Mouse (Mus musculus) thymus, adult 2 months (tissue): Measurements from ENCODE around the gene Samd4b. TPM values are rescaled to one million over a fixed set of nuclear protein-coding genes. Genes with fewer than 3 reads are reported as not detected.

ENCODE experiments used
- DNase-seq: peaks from one replicate; pipeline ENCODE4 v3.0.0; 2021
- H3K27ac ChIP-seq: fragments of 200-500 bp; 2 replicates; pipeline ENCODE4 v1.5.1; 2012; ENCODE audit warnings: low read length, control low read depth; ENCODE audit not compliant: control insufficient read depth, insufficient read depth
- H3K27me3 ChIP-seq: fragments of 200-500 bp; 2 replicates; pipeline ENCODE4 v1.6.1; 2012; ENCODE audit warnings: mild to moderate bottlenecking, low read length, moderate library complexity, mixed read lengths; ENCODE audit not compliant: control insufficient read depth, insufficient read depth
- H3K36me3 ChIP-seq: fragments of 200-500 bp; 2 replicates; pipeline ENCODE4 v1.6.1; 2012; ENCODE audit warnings: mild to moderate bottlenecking, low read length, moderate library complexity; ENCODE audit not compliant: control insufficient read depth, insufficient read depth
- H3K4me1 ChIP-seq: fragments of 200-500 bp; replicated peaks from 2 replicates; pipeline ENCODE4 v1.6.1; 2012; ENCODE audit warnings: low read length; ENCODE audit not compliant: control insufficient read depth, insufficient read depth
- H3K4me3 ChIP-seq: fragments of 200-500 bp; 2 replicates; pipeline ENCODE4 v1.5.1; 2012; ENCODE audit warnings: mild to moderate bottlenecking, low read length, control low read depth, moderate library complexity; ENCODE audit not compliant: control insufficient read depth, insufficient read depth
- CTCF ChIP-seq: fragments of 200-500 bp; IDR thresholded peaks from 2 replicates; pipeline ENCODE4 v1.5.1; 2012; ENCODE audit warnings: mild to moderate bottlenecking, control low read depth, low read length, moderate library complexity, borderline replicate concordance; ENCODE audit not compliant: control insufficient read depth, poor library complexity, insufficient read depth; ENCODE audit errors: extremely low read depth
- POLR2A ChIP-seq: fragments of 200-500 bp; IDR thresholded peaks from 2 replicates; pipeline ENCODE4 v1.6.1; 2012; ENCODE audit warnings: mild to moderate bottlenecking, low read length, control low read depth, moderate library complexity; ENCODE audit not compliant: control insufficient read depth, poor library complexity, insufficient read depth; ENCODE audit errors: extremely low read depth
- WGBS: fragments of 180-500 bp; shearing (Covaris S2); methylation state at CpG from one replicate; pipeline ENCODE4 v1.1.7; 2018; 5-methylcytosine and 5-hydroxymethylcytosine counted together
- polyA plus RNA-seq: library from polyadenylated mRNA; depleted of rRNA; stranded (reverse); fragments of >200 nt; gene quantifications from 2 replicates; pipeline ENCODE4 v1.2.3, GENCODE M21; 2012; rRNA removed

The Samd4b gene
- polyA plus RNA-seq, 1 experiment: 118 TPM

DNA sequence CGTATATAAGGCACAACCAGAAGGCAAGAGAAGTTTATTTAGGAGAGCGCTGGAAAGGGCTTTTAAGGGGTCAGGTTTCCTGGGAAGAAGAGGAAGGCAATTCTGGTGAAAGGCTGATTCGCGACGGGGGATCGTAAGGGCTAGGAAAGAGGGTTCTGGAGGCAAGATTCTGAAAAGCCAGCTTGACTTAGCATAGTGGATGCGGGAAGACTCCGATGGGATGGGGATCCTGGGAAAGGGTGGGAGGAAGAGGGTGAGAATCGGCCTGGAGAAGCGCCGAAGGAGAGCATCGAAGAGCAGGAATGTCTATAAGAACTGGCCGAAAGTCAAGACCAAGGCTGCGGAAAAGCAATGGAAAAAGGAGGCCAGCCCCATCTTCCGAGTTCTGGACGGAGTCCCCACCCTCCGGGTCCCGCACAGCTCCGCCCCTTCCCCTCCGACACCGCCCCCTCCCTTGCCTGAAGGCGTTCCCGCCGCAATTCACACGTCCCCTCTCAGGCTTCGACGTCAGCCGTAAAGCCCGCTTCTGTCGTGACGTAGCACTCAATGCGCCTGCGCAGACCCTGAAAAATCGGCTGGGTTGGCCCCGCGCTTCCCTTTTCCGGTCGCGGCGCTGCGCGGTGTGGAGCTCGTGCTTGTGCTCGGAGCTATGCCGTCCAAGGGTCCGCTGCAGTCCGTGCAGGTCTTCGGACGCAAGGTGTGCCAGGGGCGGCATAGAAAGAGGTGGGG is 247.6 kb downstream of the Samd4b start, which contains the start of gene Rps16:
Gene Rps16, plus strand, starts transcription at position 498 of the 729 bp plus-strand sequence.
- Histone ChIP-seq H3K4me3 (peak within 1 kb of the TSS; percentile 79), H3K4me1 (peaks cover 14% of the 10 kb centered on the region), H3K36me3 (peaks cover 12% of the 10 kb centered on the region), H3K27me3 (no peaks in the 10 kb centered on the region), H3K27ac (peak within 1 kb of the TSS; percentile 41; the same call in 1 of the 2 replicates)
- TF ChIP-seq CTCF (0 out of 2 replicates have a peak, but pooled peaks have one; percentile 31), POLR2A (peak; percentile 32)
- 2% methylated on average over 50 of the region's 50 CpGs for WGBS
- DNase-seq: peak; percentile 99

Other genes with a start within 250 kb of the Samd4b start
- gene Rps16, start 247.5 kb downstream of the Samd4b start, polyA plus RNA-seq: 1,733 and 1,891 TPM in 2 replicates
- 187 and 211 TPM in 2 replicates for gene Plekhg2, start 225.5 kb downstream of the Samd4b start, polyA plus RNA-seq
- gene Zfp36, start 217.9 kb downstream of the Samd4b start, polyA plus RNA-seq: 152 and 159 TPM in 2 replicates
- gene Med29, start 205.4 kb downstream of the Samd4b start, polyA plus RNA-seq: 56.0 and 65.3 TPM in 2 replicates
- gene Paf1, start 205.2 kb downstream of the Samd4b start, polyA plus RNA-seq: 146 and 182 TPM in 2 replicates
- 180 and 194 TPM in 2 replicates for gene Gmfg, start 160.7 kb downstream of the Samd4b start, polyA plus RNA-seq
- gene Lrfn1, start 146.2 kb downstream of the Samd4b start, polyA plus RNA-seq: 7.6 and 9.1 TPM in 2 replicates
- gene Ifnl2, start 87.7 kb downstream of the Samd4b start, polyA plus RNA-seq: 0.59 and 0.77 TPM in 2 replicates
- 0.37 and 0.78 TPM in 2 replicates for gene Ifnl3, start 75.3 kb downstream of the Samd4b start, polyA plus RNA-seq
- gene Sycn, start 57.3 kb downstream of the Samd4b start, polyA plus RNA-seq: 2.1 and 2.4 TPM in 2 replicates
- gene Nccrp1, start 50.9 kb downstream of the Samd4b start, polyA plus RNA-seq: 1.4 TPM in 2 replicates
- gene Pak4, start within 50 bp of the Samd4b start, polyA plus RNA-seq: 32.8 and 37.7 TPM in 2 replicates
- 0.69 and 0.92 TPM in 2 replicates for gene Acp7, start 33.2 kb upstream of the Samd4b start, polyA plus RNA-seq
- 19.1 and 26.5 TPM in 2 replicates for gene Fbxo27, start 94.7 kb upstream of the Samd4b start, polyA plus RNA-seq
- 5.0 and 6.2 TPM in 2 replicates for gene Fbxo17, start 118.7 kb upstream of the Samd4b start, polyA plus RNA-seq
- gene Mrps12, start 143.7 kb upstream of the Samd4b start, polyA plus RNA-seq: 74.4 and 84.5 TPM in 2 replicates
- gene Sars2, start 143.8 kb upstream of the Samd4b start, polyA plus RNA-seq: 63.2 and 63.9 TPM in 2 replicates
- gene Ccer2, start 158.0 kb upstream of the Samd4b start, polyA plus RNA-seq: 0.16 and 0.24 TPM in 2 replicates
- 101 and 104 TPM in 2 replicates for gene Sirt2, start 168.6 kb upstream of the Samd4b start, polyA plus RNA-seq
- gene Nfkbib, start 169.4 kb upstream of the Samd4b start, polyA plus RNA-seq: 75.5 and 78.8 TPM in 2 replicates
- gene Rinl, start 190.8 kb upstream of the Samd4b start, polyA plus RNA-seq: 91.9 and 93.7 TPM in 2 replicates
- 562 and 568 TPM in 2 replicates for gene Hnrnpl, start 210.4 kb upstream of the Samd4b start, polyA plus RNA-seq
- gene Ech1, start 227.1 kb upstream of the Samd4b start, polyA plus RNA-seq: 287 and 359 TPM in 2 replicates
- gene Lgals4, start 235.7 kb upstream of the Samd4b start, polyA plus RNA-seq: 23.2 and 29.7 TPM in 2 replicates